Mouse (Mus musculus) heart, embryonic 16.5 days (tissue): ENCODE data around the gene Dnajc9. TPM values are rescaled to one million over a fixed set of nuclear protein-coding genes. Genes with fewer than 3 reads are reported as not detected.

Experiments
- ATAC-seq: fragments of 200-750 bp; cut with Nextera tagmentation; replicated peaks from 2 replicates; pipeline ENCODE4 v1.8.0; 2017; ENCODE audit warnings: moderate number of reproducible peaks; ENCODE audit not compliant: insufficient read depth, low FRiP score; ENCODE audit errors: extremely low read depth
- H3K27ac ChIP-seq: fragments of 300-500 bp; sonication (generic); 2 replicates; pipeline ENCODE4 v1.5.1; 2014; ENCODE audit warnings: mild to moderate bottlenecking, low read length, control low read depth, moderate library complexity
- H3K27me3 ChIP-seq: fragments of 300-500 bp; sonication (generic); 2 replicates; pipeline ENCODE4 v1.6.1; 2014; ENCODE audit warnings: low read length, mixed read lengths; ENCODE audit not compliant: control insufficient read depth, insufficient read depth
- H3K36me3 ChIP-seq: fragments of 300-500 bp; sonication (generic); 2 replicates; pipeline ENCODE4 v1.6.1; 2014; ENCODE audit not compliant: control insufficient read depth, insufficient read depth
- H3K4me1 ChIP-seq: fragments of 300-500 bp; sonication (generic); 2 replicates; pipeline ENCODE4 v1.6.1; 2014; ENCODE audit warnings: low read length, mixed read lengths; ENCODE audit not compliant: control insufficient read depth, insufficient read depth
- H3K4me2 ChIP-seq: fragments of 300-500 bp; sonication (generic); 2 replicates; pipeline ENCODE4 v1.6.1; 2014; ENCODE audit warnings: low read depth, mild to moderate bottlenecking, control low read depth, low read length
- H3K4me3 ChIP-seq: fragments of 300-500 bp; sonication (generic); 2 replicates; pipeline ENCODE4 v1.5.1; 2014; ENCODE audit warnings: mild to moderate bottlenecking, control low read depth, low read length
- H3K9ac ChIP-seq: fragments of 300-500 bp; sonication (generic); 2 replicates; pipeline ENCODE4 v1.6.1; 2014; ENCODE audit warnings: low read length, control low read depth
- H3K9me3 ChIP-seq: fragments of 300-500 bp; sonication (generic); replicated peaks from 2 replicates; pipeline ENCODE4 v1.6.1; 2016; ENCODE audit warnings: low read length; ENCODE audit not compliant: control insufficient read depth
- WGBS: fragments of 180-500 bp; shearing (Covaris S2); extraction: QIAGEN DNeasy Blood & Tissue Kit; methylation state at CpG from one replicate; pipeline ENCODE4 v1.1.7; 2014; 5-methylcytosine and 5-hydroxymethylcytosine counted together
- polyA plus RNA-seq: library from polyadenylated mRNA; unstranded; fragments of >200 nt; fragmentation: Nextera tagmentation; extraction: Ambion mirVana; gene quantifications from 2 replicates; pipeline ENCODE4 v1.2.1, GENCODE M21; 2015

The Dnajc9 gene
- polyA plus RNA-seq, 1 experiment from 2014 or later: 126 TPM

DNA sequence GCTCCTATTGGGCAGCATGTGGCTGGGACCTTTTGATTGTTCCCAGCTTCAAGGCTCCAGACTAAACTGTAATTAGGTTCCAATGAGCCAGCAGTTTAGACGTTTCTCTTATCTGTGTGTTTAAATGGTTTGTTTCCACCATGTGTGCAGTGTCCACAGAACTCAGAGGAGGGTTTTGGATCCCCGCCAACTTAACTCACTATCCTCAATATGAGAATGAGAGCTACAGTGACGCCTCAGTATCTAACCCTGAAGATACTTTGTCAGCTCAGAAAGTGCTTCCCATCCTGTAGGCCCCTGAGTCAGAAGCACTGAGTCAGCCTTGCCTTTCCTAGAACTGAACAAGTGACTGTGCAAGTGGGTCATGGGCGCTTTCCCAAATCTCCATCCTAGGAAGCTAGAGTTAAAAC, 11.6 kb downstream of the Dnajc9 start:
- peak overlapping the region; percentile 30 for H3K27ac ChIP-seq
- no peak overlapping the region for H3K9ac ChIP-seq
- H3K4me3 ChIP-seq: no peak overlapping the region
- peaks cover 19% of the 10 kb centered on the region; the same call in 1 of the 2 replicates for H3K36me3 ChIP-seq
- H3K4me2 ChIP-seq: no peak overlapping the region
- peak; percentile 42; the same call in 1 of the 2 replicates for ATAC-seq
- H3K27me3 ChIP-seq: no peaks in the 10 kb centered on the region
- no peaks in the 10 kb centered on the region for H3K9me3 ChIP-seq
- peaks cover 15% of the 10 kb centered on the region for H3K4me1 ChIP-seq
- 44% methylated on average over 4 of the region's 4 CpGs for WGBS

DNA sequence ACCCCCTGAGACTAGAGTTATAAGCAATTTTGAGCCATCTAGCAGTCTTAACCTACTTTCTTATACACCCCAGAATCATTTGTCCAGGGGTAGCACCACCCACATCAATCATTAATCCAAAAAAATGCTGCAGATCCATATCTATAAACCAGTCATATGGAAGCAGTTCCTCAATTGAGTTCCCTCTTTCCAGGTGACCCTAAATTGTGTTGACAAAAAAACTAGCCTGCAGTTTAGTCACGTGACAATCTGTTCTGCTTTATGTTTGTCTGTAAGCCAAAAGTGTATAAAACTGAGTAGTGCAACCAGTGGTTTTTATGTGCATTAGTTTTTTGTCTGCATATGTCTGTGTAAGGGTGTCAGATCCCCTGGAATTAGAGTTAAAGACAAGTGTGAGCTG, 16.9 kb downstream of the Dnajc9 start:
- H3K4me2 ChIP-seq: no peak overlapping the region
- H3K27me3 ChIP-seq: no peaks in the 10 kb centered on the region
- H3K36me3 ChIP-seq: peaks cover 13% of the 10 kb centered on the region; the same call in 1 of the 2 replicates
- H3K9me3 ChIP-seq: no peaks in the 10 kb centered on the region
- no peak overlapping the region for H3K9ac ChIP-seq
- ATAC-seq: no peak
- peaks cover 4% of the 10 kb centered on the region for H3K4me1 ChIP-seq
- H3K27ac ChIP-seq: no peak overlapping the region
- no peak overlapping the region for H3K4me3 ChIP-seq
- 83% methylated on average over 1 of the region's 1 CpGs for WGBS

DNA sequence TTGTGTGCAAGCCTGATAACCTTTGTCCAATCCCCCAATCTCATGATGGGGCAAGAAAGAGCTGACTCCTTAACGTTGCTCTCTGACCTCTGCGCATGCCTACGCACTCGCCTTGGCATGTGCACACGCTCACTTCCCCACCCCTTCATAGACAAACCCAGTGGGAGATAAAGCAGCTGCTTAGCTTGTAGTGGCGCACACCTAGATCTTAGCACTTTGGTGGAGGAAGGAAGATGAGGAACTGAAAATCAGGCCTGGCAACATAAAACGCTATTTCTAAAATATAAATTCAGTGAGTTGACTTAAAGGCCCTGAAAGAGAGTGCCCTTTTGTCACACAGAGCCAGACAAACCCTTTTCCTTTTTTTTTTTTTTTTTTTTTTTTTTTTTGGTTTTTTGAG, 17.9 kb downstream of the Dnajc9 start:
- no peak overlapping the region for H3K27ac ChIP-seq
- ATAC-seq: no peak
- no peaks in the 10 kb centered on the region for H3K4me1 ChIP-seq
- no peak overlapping the region for H3K4me3 ChIP-seq
- H3K9ac ChIP-seq: no peak overlapping the region
- 79% methylated on average over 7 of the region's 7 CpGs for WGBS
- no peak overlapping the region for H3K4me2 ChIP-seq
- H3K27me3 ChIP-seq: no peaks in the 10 kb centered on the region
- H3K36me3 ChIP-seq: peaks cover 9% of the 10 kb centered on the region; the same call in 1 of the 2 replicates
- no peaks in the 10 kb centered on the region for H3K9me3 ChIP-seq

DNA sequence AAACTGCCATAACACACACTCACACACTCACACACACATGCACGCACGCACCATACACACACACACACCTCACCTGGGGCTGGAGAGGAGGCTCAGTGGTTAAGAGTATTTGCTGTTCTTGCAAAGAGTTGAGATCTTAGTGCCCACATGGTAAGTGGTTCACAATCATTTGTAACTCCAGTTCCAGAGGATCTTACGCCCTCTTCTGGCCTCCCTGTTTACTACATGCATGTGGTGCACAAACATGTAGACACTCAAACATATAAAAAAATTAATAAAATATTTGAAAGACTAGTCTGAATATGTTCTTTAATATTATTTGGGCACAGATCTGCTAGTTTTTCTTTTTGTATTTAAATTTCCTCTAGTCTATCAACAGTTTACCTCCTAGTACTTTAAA, 20.4 kb downstream of the Dnajc9 start:
- H3K9me3 ChIP-seq: no peaks in the 10 kb centered on the region
- ATAC-seq: no peak
- WGBS: 94% methylated on average over 3 of the region's 3 CpGs
- H3K36me3 ChIP-seq: peaks cover 10% of the 10 kb centered on the region
- H3K9ac ChIP-seq: no peak overlapping the region
- no peaks in the 10 kb centered on the region for H3K4me1 ChIP-seq
- H3K4me2 ChIP-seq: no peak overlapping the region
- H3K27ac ChIP-seq: no peak overlapping the region
- H3K4me3 ChIP-seq: no peak overlapping the region
- H3K27me3 ChIP-seq: no peaks in the 10 kb centered on the region

GRCm38 (mm10) chr14:20363230-20363629, 25.5 kb downstream of the Dnajc9 start:
- Histone ChIP-seq H3K4me2 (no peak overlapping the region), H3K9ac (no peak overlapping the region), H3K4me1 (no peaks in the 10 kb centered on the region), H3K4me3 (no peak overlapping the region), H3K36me3 (peaks cover 37% of the 10 kb centered on the region), H3K9me3 (no peaks in the 10 kb centered on the region), H3K27me3 (no peaks in the 10 kb centered on the region), H3K27ac (no peak overlapping the region)
- no peak for ATAC-seq
- 86% methylated on average over 4 of the region's 4 CpGs for WGBS

DNA sequence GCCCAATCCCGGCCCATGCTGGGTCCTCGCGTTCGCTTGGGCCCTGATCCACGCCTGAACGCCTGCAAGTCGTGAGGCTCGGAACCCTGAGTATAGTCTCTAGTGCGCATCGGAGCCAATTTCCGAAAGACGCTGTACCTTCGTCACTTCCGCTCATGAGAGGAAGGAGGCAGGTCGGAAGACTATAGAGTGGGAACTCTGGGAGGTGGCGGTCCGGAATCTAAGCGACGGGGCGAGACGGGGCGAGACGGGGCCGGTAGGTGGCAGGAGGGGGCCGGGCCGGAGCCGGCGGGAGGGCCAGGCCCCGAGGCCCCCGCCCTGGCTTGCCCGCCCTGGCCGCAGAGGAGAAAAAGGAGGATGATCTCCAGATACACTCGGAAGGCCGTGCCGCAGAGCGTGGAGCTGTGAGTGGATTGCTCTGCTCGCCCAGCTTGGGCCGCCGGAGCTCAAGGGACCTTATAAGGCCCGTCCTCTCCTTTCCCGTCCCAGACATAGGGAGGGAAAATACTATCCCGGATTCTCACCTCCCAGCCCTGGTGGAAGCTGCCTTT, 40.6 kb downstream of the Dnajc9 start, which contains the start of the genes Ecd and Fam149b:
TSS of gene Ecd (minus strand) at position 131 of the 551 bp plus-strand sequence.
TSS of gene Fam149b (plus strand) at position 172 of the 551 bp plus-strand sequence.
- H3K4me3 ChIP-seq: peak within 1 kb of the TSS; percentile 92
- whole genome bisulfite sequencing: under 1% methylated on average over 42 of the region's 42 CpGs
- peaks cover 9% of the 10 kb centered on the region; the same call in 1 of the 2 replicates for H3K4me1 ChIP-seq
- ATAC-seq: peak; percentile 98
- peaks cover 8% of the 10 kb centered on the region; the same call in 1 of the 2 replicates for H3K36me3 ChIP-seq
- no peaks in the 10 kb centered on the region for H3K27me3 ChIP-seq
- no peaks in the 10 kb centered on the region for H3K9me3 ChIP-seq
- peak within 1 kb of the TSS; percentile 96 for H3K27ac ChIP-seq
- H3K4me2 ChIP-seq: peak within 1 kb of the TSS; percentile 93
- peak within 1 kb of the TSS; percentile 97 for H3K9ac ChIP-seq

DNA sequence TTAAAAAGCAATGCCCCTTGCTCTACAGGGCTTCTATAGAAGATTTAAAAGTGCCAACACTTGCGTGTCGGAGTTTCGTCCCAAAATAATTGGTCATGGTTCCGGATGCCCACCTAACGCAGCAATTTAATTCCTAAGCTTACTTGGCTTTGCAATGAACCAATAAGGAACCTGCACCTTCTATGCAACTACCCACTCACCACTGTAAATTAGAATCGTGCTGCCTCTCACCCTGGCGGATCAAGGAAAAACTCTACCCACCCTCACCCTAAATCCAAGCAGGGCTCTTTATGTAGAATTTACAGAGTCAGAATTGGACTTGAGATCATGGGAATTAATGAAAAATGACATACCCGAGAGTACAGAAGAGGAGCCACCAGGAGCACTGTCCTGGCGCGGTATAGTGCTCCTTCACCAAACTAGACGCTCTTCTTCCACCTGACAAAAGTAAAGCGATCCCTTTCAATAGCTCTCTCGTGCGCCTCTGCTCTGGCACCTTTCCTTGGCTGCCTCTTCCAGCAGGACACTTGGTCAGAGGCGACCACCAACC, 41.2 kb downstream of the Dnajc9 start:
- Histone ChIP-seq H3K9ac (peak overlapping the region; percentile 90), H3K27me3 (no peaks in the 10 kb centered on the region), H3K36me3 (peaks cover 3% of the 10 kb centered on the region; the same call in 1 of the 2 replicates), H3K4me2 (peak overlapping the region; percentile 93), H3K9me3 (no peaks in the 10 kb centered on the region), H3K27ac (peak overlapping the region; percentile 83), H3K4me3 (peak overlapping the region; percentile 92), H3K4me1 (peaks cover 9% of the 10 kb centered on the region; the same call in 1 of the 2 replicates)
- ATAC-seq: peak; percentile 39; the same call in 1 of the 2 replicates
- WGBS: 3% methylated on average over 15 of the region's 15 CpGs

- Histone ChIP-seq H3K4me3 (no peak overlapping the region), H3K9ac (no peak overlapping the region), H3K4me1 (peaks cover 9% of the 10 kb centered on the region; the same call in 1 of the 2 replicates), H3K36me3 (peaks cover 9% of the 10 kb centered on the region; the same call in 1 of the 2 replicates), H3K27ac (no peak overlapping the region), H3K27me3 (no peaks in the 10 kb centered on the region), H3K4me2 (no peak overlapping the region), H3K9me3 (no peaks in the 10 kb centered on the region)
- 82% methylated on average over 9 of the region's 9 CpGs for WGBS
- no peak for ATAC-seq
These were observed 42.8 kb downstream of the Dnajc9 start for GRCm38 (mm10) chr14:20345885-20346284.

DNA sequence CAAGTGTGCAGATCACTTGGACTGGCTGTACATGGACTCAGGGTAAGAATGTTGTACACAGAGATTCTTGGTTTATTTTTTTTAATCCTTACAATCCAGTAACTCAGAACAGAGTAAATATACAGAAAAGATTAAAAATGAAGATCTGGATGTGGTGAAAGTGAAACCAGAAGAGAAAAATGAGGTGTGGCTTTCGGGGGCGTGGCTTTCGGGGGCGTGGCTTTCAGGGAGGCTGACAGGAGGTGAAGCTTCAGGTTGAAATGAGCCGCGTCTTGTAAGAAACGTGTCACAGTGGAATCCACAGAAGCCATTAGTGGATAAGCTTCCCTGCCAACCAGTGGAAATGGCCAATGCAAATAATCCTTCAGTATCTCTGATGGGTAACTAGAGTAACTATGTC, 47.8 kb downstream of the Dnajc9 start:
- Histone ChIP-seq H3K9me3 (0 out of 2 replicates have a peak, but pooled peaks cover 2% of the 10 kb centered on the region), H3K4me1 (no peaks in the 10 kb centered on the region), H3K9ac (no peak overlapping the region), H3K27me3 (no peaks in the 10 kb centered on the region), H3K36me3 (peaks cover 33% of the 10 kb centered on the region), H3K4me2 (no peak overlapping the region), H3K4me3 (no peak overlapping the region), H3K27ac (no peak overlapping the region)
- no peak for ATAC-seq
- 61% methylated on average over 7 of the region's 7 CpGs for WGBS
